Mouse (Mus musculus) regulatory T cell (primary cell): ENCODE results near the gene Gm21915.

Source experiments
- in situ Hi-C: fragments of 300-600 bp; cut with MboI, MseI; formaldehyde crosslinking; loops from one replicate; pipeline ENCODE4 v1.15.1; 2025; ENCODE audit warnings: high pct_unique_total_duplicates

Gm21915 gene

DNA sequence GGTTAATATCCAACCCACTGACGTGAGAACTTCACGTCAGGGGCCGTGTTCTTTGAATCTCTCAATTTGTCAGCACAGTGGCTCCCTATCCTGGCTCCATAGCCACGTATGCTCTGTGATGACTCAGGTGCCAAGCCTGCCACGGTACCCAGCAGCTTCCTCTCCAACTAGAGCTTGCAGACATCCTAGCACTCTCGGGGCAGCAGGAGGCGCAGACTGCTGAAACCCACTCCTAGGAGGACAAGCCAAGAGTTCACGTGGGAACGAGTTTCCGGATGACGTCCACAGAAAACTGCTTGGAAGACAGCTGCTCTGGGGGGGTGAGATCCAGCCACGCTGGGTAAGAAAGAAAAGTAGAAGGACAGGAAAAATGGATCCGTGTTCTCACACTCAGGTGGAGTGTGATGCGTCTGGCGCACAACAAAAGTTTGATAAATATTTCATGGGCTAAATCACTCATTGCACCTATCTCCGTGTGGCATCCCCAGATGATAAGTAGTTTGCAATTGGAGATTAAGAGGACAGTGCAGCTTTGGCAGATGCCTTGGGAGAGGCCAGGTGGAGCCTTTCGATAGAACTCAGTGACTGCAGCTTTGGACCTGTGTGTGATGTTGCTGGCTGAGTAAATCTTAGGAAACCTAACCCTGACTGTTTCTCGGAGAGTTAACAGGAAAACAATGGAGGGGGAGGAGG, 46.9 kb downstream of the Gm21915 start:
- in situ Hi-C loops, result no loop called here

DNA sequence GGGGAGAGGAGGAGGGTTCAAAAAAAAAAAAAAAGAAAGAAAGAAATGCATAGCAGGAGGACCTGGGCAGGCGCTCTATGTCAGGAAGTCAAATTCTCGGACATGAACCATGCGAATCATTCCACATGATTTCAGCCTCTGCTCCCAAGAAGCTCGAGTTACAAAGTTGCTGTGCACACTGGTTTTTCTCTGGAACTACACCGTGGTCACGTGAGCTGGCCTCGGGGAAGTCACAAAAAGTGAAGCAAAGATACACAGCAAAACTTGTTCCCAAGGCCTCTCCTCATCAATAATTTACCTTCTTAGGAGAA, 47.4 kb downstream of the Gm21915 start:
- in situ Hi-C loops, result no loop called here
